Mouse (Mus musculus) kidney, embryonic 15.5 days (tissue): ENCODE data around the gene Smim14. TPM values are rescaled to one million over a fixed set of nuclear protein-coding genes. Genes with fewer than 3 reads are reported as not detected.
"Not testable (repeated sequence)": the region's sequence is repeated elsewhere in the genome, so short reads cannot be mapped to it uniquely, and the experiment has no call there.

ENCODE experiments used
- ATAC-seq: fragments of 200-750 bp; cut with Nextera tagmentation; replicated peaks from 2 replicates; pipeline ENCODE4 v1.8.0; 2017; ENCODE audit warnings: moderate TSS enrichment; ENCODE audit not compliant: low FRiP score
- H3K27ac ChIP-seq: fragments of 300-500 bp; sonication (generic); 2 replicates; pipeline ENCODE4 v1.5.1; 2015; ENCODE audit warnings: mild to moderate bottlenecking, inconsistent platforms
- H3K27me3 ChIP-seq: fragments of 300-500 bp; sonication (generic); 2 replicates; pipeline ENCODE4 v1.6.1; 2015; ENCODE audit warnings: inconsistent platforms
- H3K36me3 ChIP-seq: fragments of 300-500 bp; sonication (generic); 2 replicates; pipeline ENCODE4 v1.6.1; 2015; ENCODE audit warnings: inconsistent platforms
- H3K4me1 ChIP-seq: fragments of 300-500 bp; sonication (generic); 2 replicates; pipeline ENCODE4 v1.6.1; 2015; ENCODE audit warnings: inconsistent platforms
- H3K4me2 ChIP-seq: fragments of 300-500 bp; sonication (generic); 2 replicates; pipeline ENCODE4 v1.6.1; 2015; ENCODE audit warnings: moderate library complexity, mild to moderate bottlenecking, inconsistent platforms
- H3K4me3 ChIP-seq: fragments of 300-500 bp; sonication (generic); replicated peaks from 2 replicates; pipeline ENCODE4 v1.5.1; 2015; ENCODE audit warnings: mild to moderate bottlenecking, inconsistent platforms
- H3K9ac ChIP-seq: fragments of 300-500 bp; sonication (generic); 2 replicates; pipeline ENCODE4 v1.6.1; 2015; ENCODE audit warnings: mild to moderate bottlenecking, inconsistent platforms
- H3K9me3 ChIP-seq: fragments of 300-500 bp; sonication (generic); replicated peaks from 2 replicates; pipeline ENCODE4 v1.6.1; 2016; ENCODE audit warnings: inconsistent platforms
- WGBS: fragments of 180-500 bp; shearing (Covaris S2); methylation state at CpG from one replicate; pipeline ENCODE4 v1.1.7; 2015; ENCODE audit warnings: mixed read lengths; 5-methylcytosine and 5-hydroxymethylcytosine counted together
- polyA plus RNA-seq: library from polyadenylated mRNA; unstranded; fragments of >200 nt; fragmentation: Nextera tagmentation; extraction: Ambion mirVana; gene quantifications from 2 replicates; pipeline ENCODE4 v1.2.1, GENCODE M21; 2015

The Smim14 gene
- polyA plus RNA-seq, 1 experiment from 2014 or later: 96.9 TPM

- no peak overlapping the region for H3K4me3 ChIP-seq
- H3K9ac ChIP-seq: no peak overlapping the region
- H3K27me3 ChIP-seq: no peaks in the 10 kb centered on the region
- no peak overlapping the region for H3K4me2 ChIP-seq
- WGBS: 75% methylated on average over 4 of the region's 4 CpGs
- H3K9me3 ChIP-seq: no peaks in the 10 kb centered on the region
- H3K36me3 ChIP-seq: no peaks in the 10 kb centered on the region
- H3K27ac ChIP-seq: no peak overlapping the region
- no peaks in the 10 kb centered on the region for H3K4me1 ChIP-seq
- ATAC-seq: no peak
These were observed 56.5 kb downstream of the Smim14 start for GRCm38 (mm10) chr5:65480511-65480910.

DNA sequence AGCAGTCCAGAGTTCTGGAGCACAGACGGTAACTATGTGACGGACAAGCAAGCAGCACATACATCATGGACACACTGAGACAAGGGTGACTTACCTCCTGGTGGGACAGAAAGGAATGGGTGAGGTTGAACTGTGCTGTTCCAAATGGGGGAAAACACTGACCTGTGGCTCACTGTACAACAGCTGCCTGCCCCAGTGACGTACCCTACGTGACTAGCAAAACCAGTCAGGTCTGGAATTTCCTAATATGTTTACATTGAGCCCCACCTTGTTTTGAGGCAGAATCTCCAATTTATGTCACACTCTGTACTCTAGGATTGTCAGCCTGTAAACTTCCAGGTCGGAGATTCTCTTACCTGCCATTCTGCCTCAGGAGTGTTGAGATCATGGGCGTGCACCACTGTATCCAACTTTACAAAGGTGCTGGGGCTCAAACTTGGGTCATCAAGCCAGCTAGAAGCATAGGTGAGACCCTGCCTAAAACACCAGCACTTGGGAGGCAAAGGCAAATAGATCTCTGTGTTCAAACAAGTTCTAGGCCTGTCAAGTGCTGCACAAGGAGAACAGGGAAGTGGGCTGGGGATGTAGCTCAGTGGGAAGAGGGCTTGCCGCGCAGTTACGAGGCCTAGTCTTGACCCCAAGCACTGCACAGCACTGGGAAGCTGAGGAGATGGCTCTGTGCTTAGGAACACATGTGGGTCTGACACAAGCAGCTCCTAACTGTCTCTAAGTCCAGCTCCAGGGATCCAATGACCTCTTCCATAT lies 57.1 kb downstream of the Smim14 start:
- Histone ChIP-seq H3K4me3 (no peak overlapping the region), H3K36me3 (no peaks in the 10 kb centered on the region), H3K4me2 (no peak overlapping the region), H3K9me3 (no peaks in the 10 kb centered on the region), H3K9ac (no peak overlapping the region), H3K4me1 (no peaks in the 10 kb centered on the region), H3K27me3 (no peaks in the 10 kb centered on the region), H3K27ac (no peak overlapping the region)
- WGBS: 90% methylated on average over 9 of the region's 9 CpGs
- ATAC-seq: no peak

DNA sequence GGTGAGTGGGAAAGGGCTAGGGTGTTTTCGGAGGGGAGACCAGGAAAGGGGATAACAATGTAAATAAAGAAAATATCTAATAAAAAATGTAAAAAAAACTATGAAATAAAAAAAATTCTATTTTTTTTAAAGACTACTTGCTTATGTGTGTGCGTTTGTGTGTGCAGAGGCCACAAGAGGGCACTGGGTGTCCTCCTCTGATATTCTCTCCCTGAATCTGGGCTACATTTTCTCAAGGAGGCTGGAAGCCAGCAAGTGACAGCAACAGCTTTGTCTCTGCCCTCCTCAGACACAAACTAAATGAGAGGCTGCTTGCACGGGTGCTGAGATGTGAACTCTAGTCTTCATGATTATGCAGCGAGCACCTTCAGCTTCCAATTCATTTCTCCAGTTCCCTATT lies 58.8 kb downstream of the Smim14 start:
- Histone ChIP-seq H3K4me1 (no peaks in the 10 kb centered on the region), H3K36me3 (no peaks in the 10 kb centered on the region), H3K9ac (no peak overlapping the region), H3K4me2 (no peak overlapping the region), H3K27ac (no peak overlapping the region), H3K9me3 (no peaks in the 10 kb centered on the region), H3K27me3 (no peaks in the 10 kb centered on the region), H3K4me3 (no peak overlapping the region)
- no peak for ATAC-seq
- WGBS: 68% methylated on average over 4 of the region's 4 CpGs

DNA sequence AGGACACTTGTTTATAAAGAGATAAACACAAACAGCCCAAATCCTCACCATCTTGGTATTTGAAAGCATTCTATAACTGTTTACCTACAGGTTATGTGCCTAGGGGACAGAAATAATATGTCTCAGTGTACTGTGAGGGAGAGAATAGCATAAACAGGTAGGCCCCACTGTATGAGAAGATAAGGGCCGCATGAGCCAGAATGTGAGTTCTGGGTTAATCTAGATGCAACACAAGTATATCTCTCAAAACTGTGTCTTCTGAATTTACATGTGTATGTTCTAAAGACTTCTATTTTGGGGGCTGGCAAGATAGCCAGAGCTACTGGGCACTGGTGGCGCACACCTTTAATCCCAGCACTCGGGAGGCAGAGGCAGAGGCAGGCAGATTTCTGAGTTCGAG lies 60.2 kb downstream of the Smim14 start:
- WGBS: 96% methylated on average over 4 of the region's 4 CpGs
- H3K9me3 ChIP-seq, H3K4me3 ChIP-seq, H3K27ac ChIP-seq, H3K9ac ChIP-seq, H3K36me3 ChIP-seq, ATAC-seq, H3K4me2 ChIP-seq, H3K27me3 ChIP-seq, H3K4me1 ChIP-seq: not testable (repeated sequence)

- ATAC-seq: no peak
- H3K36me3 ChIP-seq: no peaks in the 10 kb centered on the region
- H3K9me3 ChIP-seq: no peaks in the 10 kb centered on the region
- 90% methylated on average over 2 of the region's 2 CpGs for WGBS
- H3K4me3 ChIP-seq: no peak overlapping the region
- no peaks in the 10 kb centered on the region for H3K4me1 ChIP-seq
- no peak overlapping the region for H3K27ac ChIP-seq
- H3K27me3 ChIP-seq: no peaks in the 10 kb centered on the region
- H3K9ac ChIP-seq: no peak overlapping the region
- no peak overlapping the region for H3K4me2 ChIP-seq
These were observed 61.2 kb downstream of the Smim14 start for GRCm38 (mm10) chr5:65475806-65476205.

- Histone ChIP-seq H3K27ac (no peak overlapping the region), H3K4me3 (no peak overlapping the region), H3K27me3 (no peaks in the 10 kb centered on the region), H3K4me2 (no peak overlapping the region), H3K9me3 (no peaks in the 10 kb centered on the region), H3K9ac (no peak overlapping the region), H3K36me3 (peaks cover 26% of the 10 kb centered on the region), H3K4me1 (no peaks in the 10 kb centered on the region)
- ATAC-seq: no peak
- WGBS: 90% methylated on average over 6 of the region's 6 CpGs
These were observed 67.2 kb downstream of the Smim14 start for GRCm38 (mm10) chr5:65469766-65470165.

GRCm38 (mm10) chr5:65466911-65467310 lies 70.1 kb downstream of the Smim14 start:
- no peaks in the 10 kb centered on the region for H3K4me1 ChIP-seq
- 60% methylated on average over 3 of the region's 3 CpGs for WGBS
- peaks cover 34% of the 10 kb centered on the region for H3K36me3 ChIP-seq
- no peak overlapping the region for H3K27ac ChIP-seq
- H3K4me3 ChIP-seq: no peak overlapping the region
- H3K9ac ChIP-seq: no peak overlapping the region
- no peak for ATAC-seq
- H3K27me3 ChIP-seq: no peaks in the 10 kb centered on the region
- H3K4me2 ChIP-seq: no peak overlapping the region
- no peaks in the 10 kb centered on the region for H3K9me3 ChIP-seq

GRCm38 (mm10) chr5:65460361-65460760 lies 76.6 kb downstream of the Smim14 start:
- WGBS: 89% methylated on average over 14 of the region's 14 CpGs
- H3K4me2 ChIP-seq: no peak overlapping the region
- no peak for ATAC-seq

GRCm38 (mm10) chr5:65459454-65459853 lies 77.5 kb downstream of the Smim14 start:
- no peaks in the 10 kb centered on the region for H3K9me3 ChIP-seq
- ATAC-seq: no peak
- 0 out of 2 replicates have a peak, but pooled peaks cover 9% of the 10 kb centered on the region for H3K36me3 ChIP-seq
- peaks cover 28% of the 10 kb centered on the region for H3K4me1 ChIP-seq
- H3K9ac ChIP-seq: no peak overlapping the region
- H3K27ac ChIP-seq: no peak overlapping the region
- no peaks in the 10 kb centered on the region for H3K27me3 ChIP-seq
- H3K4me3 ChIP-seq: no peak overlapping the region
- no peak overlapping the region for H3K4me2 ChIP-seq
- 87% methylated on average over 3 of the region's 3 CpGs for WGBS

More at GRCm38 (mm10) chr5:65460361-65460760, 76.6 kb downstream of the Smim14 start:
- Histone ChIP-seq H3K4me3 (no peak overlapping the region), H3K36me3 (peaks cover 10% of the 10 kb centered on the region; the same call in 1 of the 2 replicates), H3K9ac (no peak overlapping the region), H3K27ac (no peak overlapping the region), H3K9me3 (no peaks in the 10 kb centered on the region), H3K27me3 (no peaks in the 10 kb centered on the region), H3K4me1 (peaks cover 28% of the 10 kb centered on the region)

DNA sequence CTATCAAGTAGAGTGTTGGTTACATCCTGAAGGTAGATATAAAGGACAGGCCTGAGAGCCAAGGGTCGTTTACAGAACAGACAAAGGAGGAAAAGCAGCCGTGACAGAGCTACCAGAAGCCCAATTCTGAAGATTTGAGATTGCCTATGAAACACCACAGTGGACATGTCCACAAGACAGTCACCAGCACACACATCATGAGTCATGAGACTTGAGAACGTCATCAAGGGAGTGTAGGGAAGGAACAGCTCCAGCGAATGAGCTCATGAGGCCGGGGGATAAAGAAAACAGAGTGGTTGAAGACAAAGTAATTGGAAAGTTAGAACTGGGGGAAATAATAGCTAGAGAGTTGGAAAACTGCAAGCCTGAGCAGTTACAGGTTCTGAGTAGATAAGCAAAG lies 79.1 kb downstream of the Smim14 start:
- H3K9me3 ChIP-seq: no peaks in the 10 kb centered on the region
- H3K4me1 ChIP-seq: peaks cover 28% of the 10 kb centered on the region
- H3K9ac ChIP-seq: no peak overlapping the region
- no peak overlapping the region for H3K4me2 ChIP-seq
- H3K4me3 ChIP-seq: no peak overlapping the region
- H3K36me3 ChIP-seq: 0 out of 2 replicates have a peak, but pooled peaks cover 6% of the 10 kb centered on the region
- WGBS: 65% methylated on average over 5 of the region's 5 CpGs
- H3K27ac ChIP-seq: peak overlapping the region; percentile 86
- no peak for ATAC-seq
- no peaks in the 10 kb centered on the region for H3K27me3 ChIP-seq

- no peak overlapping the region for H3K9ac ChIP-seq
These were observed 79.7 kb downstream of the Smim14 start for GRCm38 (mm10) chr5:65457086-65457827.

DNA sequence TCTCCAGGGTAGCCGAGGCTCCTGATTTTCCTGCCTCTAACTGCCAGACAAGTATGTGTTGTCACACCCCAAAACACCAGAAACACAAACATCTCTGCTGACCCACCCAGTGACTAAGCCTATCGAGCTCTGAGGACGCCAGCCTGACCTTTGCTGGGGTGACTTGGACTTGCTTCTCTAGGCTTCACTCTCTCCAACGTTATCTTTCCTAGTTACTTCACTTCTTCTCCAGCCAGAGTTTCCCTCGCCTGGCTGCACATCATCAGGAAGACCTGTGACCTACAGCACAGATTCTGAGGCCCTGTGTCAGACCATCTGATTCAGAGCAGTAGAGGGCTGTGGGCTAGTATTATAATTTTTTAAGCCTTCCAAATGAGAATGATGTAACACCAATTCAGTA lies 82.2 kb downstream of the Smim14 start:
- no peak overlapping the region for H3K4me3 ChIP-seq
- peaks cover 21% of the 10 kb centered on the region; the same call in 1 of the 2 replicates for H3K36me3 ChIP-seq
- H3K4me2 ChIP-seq: no peak overlapping the region
- no peak for ATAC-seq
- no peaks in the 10 kb centered on the region for H3K27me3 ChIP-seq
- H3K4me1 ChIP-seq: peaks cover 28% of the 10 kb centered on the region
- H3K9me3 ChIP-seq: no peaks in the 10 kb centered on the region
- H3K27ac ChIP-seq: no peak overlapping the region
- no peak overlapping the region for H3K9ac ChIP-seq
- WGBS: 41% methylated on average over 5 of the region's 5 CpGs

More at GRCm38 (mm10) chr5:65457086-65457827, 79.7 kb downstream of the Smim14 start:
- H3K27ac ChIP-seq: peak overlapping the region; percentile 86
- no peak overlapping the region for H3K4me3 ChIP-seq
- peaks cover 28% of the 10 kb centered on the region for H3K4me1 ChIP-seq
- peak; percentile 69 for ATAC-seq
- 53% methylated on average over 7 of the region's 7 CpGs for WGBS
- 0 out of 2 replicates have a peak, but pooled peaks cover 12% of the 10 kb centered on the region for H3K36me3 ChIP-seq
- H3K9me3 ChIP-seq: no peaks in the 10 kb centered on the region
- H3K4me2 ChIP-seq: no peak overlapping the region
- no peaks in the 10 kb centered on the region for H3K27me3 ChIP-seq
